Mouse (Mus musculus): ENCODE measurements at regions not wholly inside any gene's neighbourhood (a gene's known extent, or its start where the extent isn't known, plus 50 kb on each side); places are given as distances from the start of the nearest gene placed in this dataset.
"Not testable (repeated sequence)": the region's sequence is repeated elsewhere in the genome, so short reads cannot be mapped to it uniquely, and the experiment has no call there.

- DNase-seq: not testable (repeated sequence)
Observed at GRCm38 (mm10) chr1:14688041-14688440, 1405.1 kb downstream of the 4930444P10Rik start.

- no peak for DNase-seq
Observed at GRCm38 (mm10) chr1:14686172-14686571, 1407.0 kb downstream of the 4930444P10Rik start.

- no peak for DNase-seq
Observed at GRCm38 (mm10) chr1:14680443-14680842, 1412.7 kb downstream of the 4930444P10Rik start.

GRCm38 (mm10) chr1:14672393-14672999, 1420.6 kb downstream of the 4930444P10Rik start:
- no peak for DNase-seq

GRCm38 (mm10) chr1:14662706-14663312, 1430.3 kb downstream of the 4930444P10Rik start:
- DNase-seq: no peak

GRCm38 (mm10) chr1:14661854-14662253, 1431.3 kb downstream of the 4930444P10Rik start:
- DNase-seq: no peak

GRCm38 (mm10) chr1:14650346-14650745, 1442.8 kb downstream of the 4930444P10Rik start:
- DNase-seq: no peak

GRCm38 (mm10) chr1:14635642-14636263, 1457.4 kb downstream of the 4930444P10Rik start:
- peak; percentile 12 for DNase-seq

- DNase-seq: no peak
Observed at GRCm38 (mm10) chr1:14631994-14632393, 1461.1 kb downstream of the 4930444P10Rik start.

GRCm38 (mm10) chr1:14627204-14627603, 1465.9 kb downstream of the 4930444P10Rik start:
- DNase-seq: no peak

GRCm38 (mm10) chr1:14626685-14627084, 1466.4 kb downstream of the 4930444P10Rik start:
- no peak for DNase-seq

GRCm38 (mm10) chr1:14620922-14621430, 1472.1 kb downstream of the 4930444P10Rik start:
- no peak for DNase-seq

GRCm38 (mm10) chr1:14613232-14613894, 1479.8 kb downstream of the 4930444P10Rik start:
- DNase-seq: no peak

GRCm38 (mm10) chr1:14609054-14609453, 1484.1 kb downstream of the 4930444P10Rik start:
- DNase-seq: no peak

GRCm38 (mm10) chr1:14595961-14596360, 1497.2 kb downstream of the 4930444P10Rik start:
- DNase-seq: no peak

GRCm38 (mm10) chr1:14589905-14590304, 1503.2 kb downstream of the 4930444P10Rik start:
- DNase-seq: peak; percentile 3

- no peak for DNase-seq
Observed at GRCm38 (mm10) chr1:14579376-14579775, 1513.7 kb downstream of the 4930444P10Rik start.

- DNase-seq: no peak
Observed at GRCm38 (mm10) chr1:14576263-14576662, 1516.9 kb downstream of the 4930444P10Rik start.

GRCm38 (mm10) chr1:14570562-14570981, 1522.6 kb downstream of the 4930444P10Rik start:
- DNase-seq: no peak

GRCm38 (mm10) chr1:14570113-14570512, 1523.0 kb downstream of the 4930444P10Rik start:
- no peak for DNase-seq

- DNase-seq: no peak
Observed at GRCm38 (mm10) chr1:14567006-14567405, 1526.1 kb downstream of the 4930444P10Rik start.

- no peak for DNase-seq
Observed at GRCm38 (mm10) chr1:14566386-14566785, 1526.7 kb downstream of the 4930444P10Rik start.
